Mouse (Mus musculus): ENCODE results near the gene Dhx33.
A peak's percentile ranks its signal among the peaks of the same experiment; 100 is the strongest.

- TF ChIP-seq CTCF (IDR thresholded peaks at IDR 0.05; ENCODE audit: control insufficient read depth, insufficient read depth, insufficient replicate concordance, low read depth, low read length) (peak; percentile 22; the same call in 1 of the 2 replicates), POLR2A (IDR thresholded peaks at IDR 0.05; ENCODE audit: control insufficient read depth, low read depth, low read length) (peak; percentile 75)
Measured at GRCm38 (mm10) chr11:71004316-71004773, at the start of gene Dhx33.

Measured in testis, adult 2 months (tissue).